Mouse (Mus musculus): ENCODE measurements around the gene Rbm12b1. TPM values are rescaled to one million over a fixed set of nuclear protein-coding genes. Genes with fewer than 3 reads are reported as not detected.
"Not testable (repeated sequence)": the region's sequence is repeated elsewhere in the genome, so short reads cannot be mapped to it uniquely, and the experiment has no call there.

Rbm12b1 gene
- 10 to 100 TPM; 17.2 to 20.9 TPM for total RNA-seq (2021)

DNA sequence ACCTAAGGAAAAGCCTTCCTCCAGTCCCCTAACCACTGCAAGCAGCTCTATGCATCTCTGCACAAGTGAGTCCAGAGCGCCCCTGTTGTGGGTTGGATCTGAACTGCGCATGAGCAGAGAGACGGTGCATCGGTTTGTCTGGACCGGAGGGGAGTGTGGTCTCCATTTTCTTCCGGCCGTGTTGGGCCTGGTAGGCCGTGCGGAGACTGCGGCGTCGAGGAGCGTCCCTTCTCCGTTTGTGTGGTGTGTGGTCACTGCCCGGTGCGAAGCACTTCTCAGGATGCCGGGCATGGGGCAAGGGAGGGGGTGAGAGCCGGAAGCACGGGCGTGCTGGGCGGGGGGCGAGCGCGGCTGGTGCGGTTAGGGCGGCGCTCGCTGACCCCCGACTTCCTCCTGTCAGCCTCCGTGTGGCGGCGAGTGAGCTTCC, at the start of gene Rbm12b1:
Gene Rbm12b1 (plus strand): TSS at position 124 of the 427 bp plus-strand sequence.
- intact Hi-C loops (cut with DNase I) = not testable (repeated sequence)
- peak; percentile 84 to 91 for DNase-seq (ENCODE audit: low spot score in 2 of 2)

DNA sequence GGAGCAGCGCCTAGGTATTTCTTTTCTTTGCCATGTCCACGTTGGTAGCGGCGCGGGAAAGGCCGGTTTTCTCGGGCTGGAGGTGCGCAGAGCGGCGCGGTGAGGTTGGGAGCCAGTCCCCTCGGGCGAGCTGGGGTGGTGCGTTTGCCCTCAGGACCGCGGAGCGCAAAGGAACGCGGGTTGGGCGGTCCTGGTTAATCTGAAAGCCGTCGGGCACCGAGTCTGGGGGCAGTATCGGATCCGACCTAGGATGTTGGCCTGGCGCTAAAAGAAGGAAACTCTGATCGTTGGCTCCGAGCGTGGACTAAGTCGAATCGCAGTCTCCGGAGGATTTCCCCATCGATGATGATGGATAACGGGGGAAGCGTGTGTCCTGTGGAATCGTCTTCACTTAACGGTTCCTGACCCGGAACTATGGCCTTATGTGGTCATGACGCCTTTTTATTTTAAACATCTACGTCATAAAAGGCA, 563 bp downstream of the Rbm12b1 start:
- DNase-seq (ENCODE audit: low spot score in 2 of 2) = peak in 1 of 2 experiments; percentile 14
- intact Hi-C loops (cut with DNase I) = not testable (repeated sequence)

DNA sequence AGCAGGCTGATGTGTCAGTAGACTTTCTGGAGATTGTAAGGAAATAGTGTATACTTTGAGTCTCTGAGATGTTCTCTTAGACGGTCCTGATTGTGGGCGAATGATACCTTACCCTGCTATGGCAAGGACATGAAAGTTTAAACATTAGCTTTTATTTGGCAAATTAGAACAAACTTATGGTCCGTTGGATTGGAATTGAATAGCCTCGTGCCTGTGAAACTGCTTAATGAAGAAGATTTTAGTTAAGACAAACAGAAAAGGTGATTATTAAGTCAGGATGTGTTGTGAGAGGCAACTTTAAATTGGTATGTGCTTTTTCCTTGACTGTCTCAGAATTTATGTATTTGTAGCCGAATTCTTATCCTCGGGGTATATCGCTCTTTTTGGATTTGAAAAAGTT, 1.5 kb downstream of the Rbm12b1 start:
- intact Hi-C loops (cut with DNase I); DNase-seq (ENCODE audit: low spot score in 2 of 2): not testable (repeated sequence)

DNA sequence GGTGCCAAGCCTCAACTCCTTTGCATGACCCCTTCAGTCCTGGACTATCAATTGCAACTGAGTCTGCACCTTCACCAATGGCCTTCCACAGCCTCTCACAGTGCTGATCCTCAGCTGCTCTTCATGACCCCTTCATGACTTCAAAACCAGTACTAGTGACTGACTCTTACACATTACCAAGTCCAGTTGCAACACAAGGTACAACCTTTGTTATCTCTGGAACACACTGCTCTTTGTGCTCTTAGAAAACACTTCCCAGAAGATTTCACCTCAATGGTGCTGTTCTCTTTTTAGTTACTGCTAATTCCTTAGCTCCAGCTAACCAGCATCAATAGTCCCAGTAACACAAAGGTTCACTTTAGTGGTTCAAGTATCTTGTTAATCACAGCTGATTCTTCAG, 7.6 kb downstream of the Rbm12b1 start:
- no peak for DNase-seq (ENCODE audit: low spot score in 2 of 2)
- intact Hi-C loops (cut with DNase I) = no loop called here

DNA sequence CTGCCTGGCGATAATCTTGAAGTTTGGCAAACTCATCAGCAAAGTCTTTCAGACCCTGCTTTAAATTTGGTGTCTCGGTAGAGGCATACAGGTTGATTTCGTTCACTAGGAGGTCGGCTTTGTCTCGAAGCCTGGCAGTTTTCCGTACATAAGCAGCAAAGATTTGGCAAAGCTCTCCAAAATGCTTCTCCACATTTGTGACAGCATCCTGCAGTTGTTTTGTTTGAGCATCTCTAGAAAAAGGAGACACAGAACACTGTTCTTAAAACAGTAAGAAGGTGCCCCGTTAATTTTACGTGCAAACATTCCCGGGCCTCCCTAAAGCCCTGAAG, 30.9 kb downstream of the Rbm12b1 start:
- intact Hi-C loops (cut with DNase I) = no loop called here
- DNase-seq (ENCODE audit: low spot score in 2 of 2) = no peak

DNA sequence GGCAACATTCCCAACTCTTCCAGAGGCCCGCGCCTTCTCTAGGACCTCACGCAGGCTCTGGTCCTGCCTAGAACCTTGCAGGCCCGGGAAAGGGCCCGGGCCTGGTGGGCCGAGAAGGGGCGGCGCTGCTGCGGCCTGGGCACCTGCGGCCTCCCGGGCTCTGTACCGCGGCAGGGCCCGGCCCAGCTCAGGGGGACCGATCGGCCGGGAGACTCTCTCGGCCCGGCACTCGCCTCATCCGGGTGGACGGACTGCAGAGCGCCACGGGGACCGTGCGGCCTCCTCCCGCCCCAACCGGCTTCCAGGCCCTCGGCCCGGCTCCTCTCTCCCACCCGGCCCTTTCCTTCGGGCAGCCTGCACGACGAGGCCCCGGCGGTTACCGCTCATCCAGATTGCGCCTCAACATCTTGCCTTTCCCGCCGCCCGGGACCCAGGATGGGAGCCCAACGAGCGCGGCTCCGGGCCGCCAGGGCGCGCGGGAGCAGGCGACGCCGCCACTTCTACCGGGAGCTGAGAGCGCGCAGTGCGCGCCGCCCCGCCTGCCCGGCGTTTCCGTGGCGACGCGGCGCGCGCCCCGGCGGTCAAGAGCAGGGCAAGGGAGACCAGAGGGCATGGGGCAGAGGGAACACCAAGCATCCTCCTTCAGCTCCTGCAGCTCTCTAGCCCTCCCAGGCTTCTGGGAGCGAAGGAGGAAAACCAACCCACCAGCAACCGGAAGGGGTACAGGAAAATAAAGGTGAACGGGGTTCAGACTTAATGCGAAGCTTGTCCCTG, 31.4 kb downstream of the Rbm12b1 start, which contains the start of gene Fam92a:
Gene Fam92a (minus strand): TSS at position 698 of the 774 bp plus-strand sequence.
- intact Hi-C loops (cut with DNase I) = no loop called here
- peak; percentile 51 to 70 for DNase-seq (ENCODE audit: low spot score in 2 of 2)

DNA sequence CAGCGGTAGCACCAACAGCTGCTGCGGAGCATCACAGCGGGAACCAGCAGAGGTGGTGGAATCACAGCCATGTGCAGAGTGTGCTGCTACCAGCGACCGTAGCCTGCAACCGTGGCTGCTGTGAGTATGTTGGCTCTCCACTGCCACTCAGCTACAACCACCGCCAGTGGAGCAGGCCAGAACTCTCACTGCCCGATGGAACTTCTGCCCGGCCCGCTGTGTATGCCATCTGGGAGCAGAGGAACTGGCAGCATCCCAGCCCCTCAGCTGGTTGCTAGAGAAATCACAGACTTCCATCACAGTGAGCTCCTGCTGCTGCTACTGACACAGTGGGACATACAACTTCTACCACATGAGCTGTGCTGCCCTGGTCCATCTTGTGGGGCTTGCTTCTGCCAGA, 38.9 kb downstream of the Rbm12b1 start:
- intact Hi-C loops (cut with DNase I) = no loop called here

More for the DNA sequence above, 38.9 kb downstream of the Rbm12b1 start:
- DNase-seq (ENCODE audit: low spot score in 2 of 2) = peak; percentile 33 to 69

Other genes with a start within 250 kb of the Rbm12b1 start
- not detected for gene Gm10604, start 159.0 kb upstream of the Rbm12b1 start, total RNA-seq (2021)
- gene Rbm12b2, start 50.8 kb upstream of the Rbm12b1 start, total RNA-seq (2021) = 10 to 100 TPM; 17.0 to 20.3 TPM
- 10 to 100 TPM; 72.5 to 79.7 TPM for gene Fam92a, start 31.8 kb downstream of the Rbm12b1 start, total RNA-seq (2021)

All from left cerebral cortex, postnatal 25 days (tissue).